Mouse (Mus musculus) midbrain, embryonic 11.5 days (tissue): ENCODE data around the gene Gm9732. TPM values are rescaled to one million over a fixed set of nuclear protein-coding genes. Genes with fewer than 3 reads are reported as not detected.
"Not testable (repeated sequence)": the region's sequence is repeated elsewhere in the genome, so short reads cannot be mapped to it uniquely, and the experiment has no call there.

Experiments used
- ATAC-seq: fragments of 200-750 bp; cut with Nextera tagmentation; 2 replicates; pipeline ENCODE4 v1.8.0; 2017; ENCODE audit warnings: moderate TSS enrichment, moderate library complexity; ENCODE audit not compliant: low FRiP score
- DNase-seq: peaks from one replicate; pipeline ENCODE4 v3.0.0; 2015; ENCODE audit warnings: low spot score; ENCODE audit errors: missing footprints
- H3K27ac ChIP-seq: fragments of 300-500 bp; sonication (generic); 2 replicates; pipeline ENCODE4 v1.5.1; 2014; ENCODE audit warnings: low read depth, low read length
- H3K27me3 ChIP-seq: fragments of 300-500 bp; sonication (generic); 2 replicates; pipeline ENCODE4 v1.6.1; 2014; ENCODE audit warnings: mild to moderate bottlenecking, low read length, moderate library complexity, mixed read lengths; ENCODE audit not compliant: control insufficient read depth, insufficient read depth
- H3K36me3 ChIP-seq: fragments of 300-500 bp; sonication (generic); 2 replicates; pipeline ENCODE4 v1.6.1; 2014; ENCODE audit warnings: mild to moderate bottlenecking, low read length, moderate library complexity, mixed read lengths; ENCODE audit not compliant: control insufficient read depth, insufficient read depth
- H3K4me1 ChIP-seq: fragments of 300-500 bp; sonication (generic); 2 replicates; pipeline ENCODE4 v1.6.1; 2014; ENCODE audit warnings: low read length; ENCODE audit not compliant: control insufficient read depth, insufficient read depth
- H3K4me2 ChIP-seq: fragments of 300-500 bp; sonication (generic); 2 replicates; pipeline ENCODE4 v1.6.1; 2014; ENCODE audit warnings: mild to moderate bottlenecking, moderate library complexity
- H3K4me3 ChIP-seq: fragments of 300-500 bp; sonication (generic); 2 replicates; pipeline ENCODE4 v1.5.1; 2014; ENCODE audit warnings: low read depth, low read length
- H3K9ac ChIP-seq: fragments of 300-500 bp; sonication (generic); 2 replicates; pipeline ENCODE4 v1.6.1; 2014; ENCODE audit warnings: low read length
- H3K9me3 ChIP-seq: fragments of 300-500 bp; sonication (generic); 2 replicates; pipeline ENCODE4 v1.6.1; 2016; ENCODE audit warnings: low read length; ENCODE audit not compliant: control insufficient read depth
- WGBS: fragments of 180-500 bp; shearing (Covaris S2); extraction: QIAGEN DNeasy Blood & Tissue Kit; methylation state at CpG from one replicate; pipeline ENCODE4 v1.1.7; 2014; 5-methylcytosine and 5-hydroxymethylcytosine counted together
- polyA plus RNA-seq: library from polyadenylated mRNA; unstranded; fragments of >200 nt; fragmentation: Nextera tagmentation; extraction: Ambion mirVana; gene quantifications from 2 replicates; pipeline ENCODE4 v1.2.1, GENCODE M21; 2014

Gm9732 gene
- polyA plus RNA-seq, 1 experiment from 2014 or later, result not detected

DNA sequence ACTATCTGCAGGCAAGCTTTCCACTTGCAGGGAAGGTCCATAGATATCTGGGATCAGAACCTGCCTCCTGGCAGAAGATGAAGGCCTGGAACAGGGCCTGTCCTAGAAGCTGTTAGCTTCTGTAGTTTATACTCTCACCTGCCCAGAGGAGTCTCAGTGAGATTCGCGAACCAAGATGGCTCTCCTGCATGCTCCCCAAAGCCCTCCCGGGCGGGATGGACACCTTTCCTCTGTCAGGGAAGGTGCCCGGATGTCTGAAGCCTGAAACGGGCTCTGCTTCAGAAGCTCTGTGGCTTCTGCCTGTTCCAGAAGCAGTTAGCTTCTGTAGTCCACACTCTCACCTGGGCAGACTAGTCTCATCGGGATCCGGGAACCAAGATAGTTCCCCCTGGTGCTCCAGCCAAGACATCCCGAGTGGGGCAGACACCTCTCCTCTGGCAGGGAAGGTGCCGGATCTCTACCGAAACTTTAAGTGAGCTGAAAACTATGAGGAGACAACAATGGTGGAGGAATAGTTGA, 56.6 kb downstream of the Gm9732 start:
- H3K4me2 ChIP-seq, H3K9me3 ChIP-seq, DNase-seq, H3K36me3 ChIP-seq, H3K4me1 ChIP-seq, H3K27ac ChIP-seq, H3K27me3 ChIP-seq, H3K9ac ChIP-seq, H3K4me3 ChIP-seq, ATAC-seq: not testable (repeated sequence)
- WGBS, result 88% methylated on average over 9 of the region's 11 CpGs

DNA sequence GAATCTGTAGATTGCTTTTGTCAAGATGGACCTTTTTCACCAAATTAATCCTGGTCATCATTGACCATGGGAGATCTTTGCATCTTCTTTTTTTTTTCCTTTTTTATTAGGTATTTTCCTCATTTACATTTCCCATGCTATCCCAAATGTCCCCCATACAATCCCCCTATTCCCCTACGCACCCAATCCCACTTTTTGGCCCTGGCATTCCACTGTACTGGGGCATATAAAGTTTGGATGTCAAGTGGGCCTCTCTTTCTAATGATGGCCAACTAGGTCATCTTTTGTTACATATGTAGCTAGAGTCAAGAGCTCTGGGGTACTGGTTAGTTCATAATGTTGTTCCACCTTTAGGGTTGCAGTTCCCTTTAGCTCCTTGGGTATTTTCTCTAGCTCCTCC, 62.8 kb downstream of the Gm9732 start:
- not testable (repeated sequence) for H3K4me2 ChIP-seq, H3K4me3 ChIP-seq, H3K27me3 ChIP-seq, H3K9me3 ChIP-seq, H3K9ac ChIP-seq, H3K27ac ChIP-seq, DNase-seq, ATAC-seq, H3K36me3 ChIP-seq, H3K4me1 ChIP-seq
- WGBS, result 59% methylated on average over 1 of the region's 1 CpGs

DNA sequence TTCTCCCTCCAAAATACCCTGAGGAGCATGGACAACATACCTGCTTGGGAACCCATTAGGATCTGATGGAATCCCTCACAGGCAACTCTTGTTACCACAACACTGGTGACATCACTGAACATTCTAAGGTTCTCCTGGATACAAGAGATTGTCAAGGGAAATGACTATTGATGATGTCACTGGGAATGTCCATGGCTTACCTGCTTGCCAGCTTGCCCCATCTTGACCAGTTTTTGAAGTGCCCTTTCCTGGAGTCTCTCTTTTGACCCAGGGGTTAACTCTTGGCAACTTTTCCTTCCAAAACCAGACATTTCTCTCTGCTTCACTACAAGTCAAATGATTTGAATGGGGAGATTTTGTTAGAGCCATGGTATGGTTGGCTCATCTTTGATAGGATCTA, 72.9 kb downstream of the Gm9732 start, which contains the start of gene 1700001F09Rik:
TSS of gene 1700001F09Rik (minus strand) at position 101 of the 400 bp plus-strand sequence.
- not testable (repeated sequence) for H3K4me1 ChIP-seq, H3K4me2 ChIP-seq, H3K27me3 ChIP-seq, H3K9ac ChIP-seq, H3K27ac ChIP-seq, DNase-seq, ATAC-seq, H3K4me3 ChIP-seq, H3K9me3 ChIP-seq, H3K36me3 ChIP-seq

DNA sequence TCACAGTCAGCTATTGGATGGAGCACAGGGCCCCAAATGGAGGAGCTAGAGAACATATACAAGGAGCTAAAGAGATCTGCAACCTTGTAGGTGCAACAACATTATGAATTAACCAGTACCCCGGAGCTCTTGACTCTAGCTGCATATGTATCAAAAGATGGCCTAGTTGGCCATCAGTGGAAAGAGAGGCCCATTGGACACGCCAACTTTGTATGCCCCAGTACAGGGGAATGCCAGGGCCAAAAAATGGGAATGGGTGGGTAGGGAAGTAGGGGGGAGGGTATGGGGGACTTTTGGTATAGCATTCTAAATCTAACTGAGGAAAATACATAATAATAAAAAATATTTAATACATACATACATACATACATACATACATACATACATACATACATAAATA, 78.1 kb downstream of the Gm9732 start:
- not testable (repeated sequence) for H3K27me3 ChIP-seq, H3K4me1 ChIP-seq, H3K9ac ChIP-seq, DNase-seq, H3K4me2 ChIP-seq, H3K9me3 ChIP-seq, H3K4me3 ChIP-seq, ATAC-seq, H3K36me3 ChIP-seq, H3K27ac ChIP-seq
- 89% methylated on average over 1 of the region's 2 CpGs for WGBS

Other genes with a start within 250 kb of the Gm9732 start
- not detected in 2 replicates for gene Gm8094, start 198.4 kb upstream of the Gm9732 start, polyA plus RNA-seq
- gene Gm8104, start 174.4 kb upstream of the Gm9732 start, polyA plus RNA-seq, result not detected in 2 replicates
- gene Gm7233, start 95.2 kb upstream of the Gm9732 start, polyA plus RNA-seq, result not detected in 2 replicates
- gene Gm8122, start 39.7 kb upstream of the Gm9732 start, polyA plus RNA-seq, result not detected in 2 replicates
- not detected in 2 replicates for gene Gm8126, start 16.4 kb upstream of the Gm9732 start, polyA plus RNA-seq
- not detected in 2 replicates for gene Gm8127, start 18.8 kb downstream of the Gm9732 start, polyA plus RNA-seq
- not detected in 2 replicates for gene 1700001F09Rik, start 72.8 kb downstream of the Gm9732 start, polyA plus RNA-seq
- gene Gm8138, start 141.3 kb downstream of the Gm9732 start, polyA plus RNA-seq, result not detected in 2 replicates